Mouse (Mus musculus) spleen, adult 2 months (tissue): ENCODE results near the gene Olfr17.

Source experiments
- CTCF ChIP-seq: fragments of 200-500 bp; IDR thresholded peaks from 2 replicates; pipeline ENCODE4 v1.5.1; 2011; ENCODE audit warnings: mild to moderate bottlenecking, inconsistent platforms; ENCODE audit not compliant: insufficient read depth, insufficient read length, insufficient replicate concordance; ENCODE audit errors: extremely low read depth
- POLR2A ChIP-seq: fragments of 200-500 bp; IDR thresholded peaks from 2 replicates; pipeline ENCODE4 v1.6.1; 2011; ENCODE audit warnings: low read depth, low read length, inconsistent platforms

- TF ChIP-seq CTCF (no peak), POLR2A (no peak)
Measured at GRCm38 (mm10) chr7:107092920-107093319, at the start of gene Olfr17.
